Mouse (Mus musculus): Measurements from ENCODE around the gene Deaf1. TPM values are rescaled to one million over a fixed set of nuclear protein-coding genes. Genes with fewer than 3 reads are reported as not detected.

Deaf1 gene
- polyA plus RNA-seq, 1 experiment from 2014 or later: 34.3 TPM

GRCm38 (mm10) chr7:141324686-141325085, 2.8 kb downstream of the Deaf1 start:
- no peak for ATAC-seq (ENCODE audit: insufficient number of reproducible peaks, low FRiP score)

GRCm38 (mm10) chr7:141319446-141319845, 8.0 kb downstream of the Deaf1 start:
- peaks cover 91% of the 10 kb centered on the region for H3K36me3 ChIP-seq

More at GRCm38 (mm10) chr7:141324686-141325085, 2.8 kb downstream of the Deaf1 start:
- H3K4me1 ChIP-seq (replicated peaks): peaks cover 20% of the 10 kb centered on the region
- H3K27ac ChIP-seq (ENCODE audit: poor library complexity, severe bottlenecking): no peak overlapping the region
- WGBS: 81% methylated on average over 1 of the region's 1 CpGs
- H3K4me2 ChIP-seq: no peak overlapping the region
- H3K27me3 ChIP-seq (replicated peaks): no peaks in the 10 kb centered on the region
- H3K36me3 ChIP-seq: peaks cover 42% of the 10 kb centered on the region
- H3K4me3 ChIP-seq: no peak overlapping the region
- no peaks in the 10 kb centered on the region for H3K9me3 ChIP-seq (replicated peaks)
- H3K9ac ChIP-seq: no peak overlapping the region

GRCm38 (mm10) chr7:141317619-141318132, 9.8 kb downstream of the Deaf1 start:
- H3K9me3 ChIP-seq (replicated peaks): no peaks in the 10 kb centered on the region
- H3K36me3 ChIP-seq: peaks cover 91% of the 10 kb centered on the region
- no peak overlapping the region for H3K9ac ChIP-seq
- no peak overlapping the region for H3K4me3 ChIP-seq
- no peak overlapping the region for H3K4me2 ChIP-seq
- no peaks in the 10 kb centered on the region for H3K4me1 ChIP-seq (replicated peaks)
- no peak for ATAC-seq (ENCODE audit: insufficient number of reproducible peaks, low FRiP score)
- no peaks in the 10 kb centered on the region for H3K27me3 ChIP-seq (replicated peaks)
- WGBS: 71% methylated on average over 1 of the region's 1 CpGs
- H3K27ac ChIP-seq (ENCODE audit: poor library complexity, severe bottlenecking): no peak overlapping the region

More at GRCm38 (mm10) chr7:141319446-141319845, 8.0 kb downstream of the Deaf1 start:
- no peaks in the 10 kb centered on the region for H3K9me3 ChIP-seq (replicated peaks)
- no peaks in the 10 kb centered on the region for H3K4me1 ChIP-seq (replicated peaks)
- H3K4me3 ChIP-seq: no peak overlapping the region
- no peak overlapping the region for H3K9ac ChIP-seq
- no peaks in the 10 kb centered on the region for H3K27me3 ChIP-seq (replicated peaks)
- no peak for ATAC-seq (ENCODE audit: insufficient number of reproducible peaks, low FRiP score)
- H3K4me2 ChIP-seq: no peak overlapping the region
- H3K27ac ChIP-seq (ENCODE audit: poor library complexity, severe bottlenecking): no peak overlapping the region
- WGBS: 84% methylated on average over 2 of the region's 2 CpGs

GRCm38 (mm10) chr7:141315974-141316373, 11.5 kb downstream of the Deaf1 start:
- WGBS: 82% methylated on average over 5 of the region's 5 CpGs
- no peak for ATAC-seq (ENCODE audit: insufficient number of reproducible peaks, low FRiP score)
- no peak overlapping the region for H3K4me2 ChIP-seq
- H3K9me3 ChIP-seq (replicated peaks): no peaks in the 10 kb centered on the region
- no peak overlapping the region for H3K9ac ChIP-seq
- no peaks in the 10 kb centered on the region for H3K27me3 ChIP-seq (replicated peaks)
- H3K4me3 ChIP-seq: no peak overlapping the region
- no peaks in the 10 kb centered on the region for H3K4me1 ChIP-seq (replicated peaks)
- peaks cover 90% of the 10 kb centered on the region for H3K36me3 ChIP-seq
- H3K27ac ChIP-seq (ENCODE audit: poor library complexity, severe bottlenecking): no peak overlapping the region

- no peak overlapping the region for H3K4me2 ChIP-seq
- H3K27ac ChIP-seq (ENCODE audit: poor library complexity, severe bottlenecking): no peak overlapping the region
- no peaks in the 10 kb centered on the region for H3K9me3 ChIP-seq (replicated peaks)
- no peak overlapping the region for H3K4me3 ChIP-seq
- no peak overlapping the region for H3K9ac ChIP-seq
- peaks cover 91% of the 10 kb centered on the region for H3K36me3 ChIP-seq
- 79% methylated on average over 8 of the region's 8 CpGs for WGBS
- ATAC-seq (ENCODE audit: insufficient number of reproducible peaks, low FRiP score): no peak
- no peaks in the 10 kb centered on the region for H3K4me1 ChIP-seq (replicated peaks)
- H3K27me3 ChIP-seq (replicated peaks): no peaks in the 10 kb centered on the region
Measured at GRCm38 (mm10) chr7:141315076-141315475, 12.4 kb downstream of the Deaf1 start.

GRCm38 (mm10) chr7:141314416-141314815, 13.1 kb downstream of the Deaf1 start:
- no peak overlapping the region for H3K27ac ChIP-seq (ENCODE audit: poor library complexity, severe bottlenecking)
- H3K27me3 ChIP-seq (replicated peaks): no peaks in the 10 kb centered on the region
- H3K4me2 ChIP-seq: no peak overlapping the region
- peaks cover 95% of the 10 kb centered on the region for H3K36me3 ChIP-seq
- WGBS: 87% methylated on average over 2 of the region's 2 CpGs
- no peak overlapping the region for H3K9ac ChIP-seq
- no peak overlapping the region for H3K4me3 ChIP-seq
- ATAC-seq (ENCODE audit: insufficient number of reproducible peaks, low FRiP score): no peak
- H3K4me1 ChIP-seq (replicated peaks): no peaks in the 10 kb centered on the region
- H3K9me3 ChIP-seq (replicated peaks): no peaks in the 10 kb centered on the region

GRCm38 (mm10) chr7:141304537-141304936, 23.0 kb downstream of the Deaf1 start:
- no peak for ATAC-seq (ENCODE audit: insufficient number of reproducible peaks, low FRiP score)
- Histone ChIP-seq H3K36me3 (peaks cover 90% of the 10 kb centered on the region), H3K27ac (ENCODE audit: poor library complexity, severe bottlenecking) (no peak overlapping the region), H3K4me2 (no peak overlapping the region), H3K27me3 (replicated peaks) (no peaks in the 10 kb centered on the region), H3K4me3 (no peak overlapping the region), H3K9ac (no peak overlapping the region), H3K9me3 (replicated peaks) (no peaks in the 10 kb centered on the region), H3K4me1 (replicated peaks) (no peaks in the 10 kb centered on the region)
- WGBS: 89% methylated on average over 4 of the region's 4 CpGs

GRCm38 (mm10) chr7:141302702-141303268, 24.7 kb downstream of the Deaf1 start:
- Histone ChIP-seq H3K9me3 (replicated peaks) (no peaks in the 10 kb centered on the region), H3K27me3 (replicated peaks) (no peaks in the 10 kb centered on the region), H3K4me2 (no peak overlapping the region), H3K27ac (ENCODE audit: poor library complexity, severe bottlenecking) (no peak overlapping the region), H3K9ac (no peak overlapping the region), H3K4me1 (replicated peaks) (no peaks in the 10 kb centered on the region), H3K4me3 (no peak overlapping the region), H3K36me3 (peaks cover 82% of the 10 kb centered on the region)
- no peak for ATAC-seq (ENCODE audit: insufficient number of reproducible peaks, low FRiP score)
- WGBS: 95% methylated on average over 1 of the region's 1 CpGs

GRCm38 (mm10) chr7:141301386-141301785, 26.1 kb downstream of the Deaf1 start:
- Histone ChIP-seq H3K4me2 (no peak overlapping the region), H3K9me3 (replicated peaks) (no peaks in the 10 kb centered on the region), H3K27me3 (replicated peaks) (peaks cover under 1% of the 10 kb centered on the region; the same call in 1 of the 2 replicates), H3K9ac (no peak overlapping the region), H3K27ac (ENCODE audit: poor library complexity, severe bottlenecking) (no peak overlapping the region), H3K4me3 (no peak overlapping the region), H3K4me1 (replicated peaks) (no peaks in the 10 kb centered on the region), H3K36me3 (peaks cover 81% of the 10 kb centered on the region)
- 91% methylated on average over 9 of the region's 9 CpGs for WGBS
- no peak for ATAC-seq (ENCODE audit: insufficient number of reproducible peaks, low FRiP score)

- Histone ChIP-seq H3K4me3 (no peak overlapping the region), H3K9me3 (replicated peaks) (no peaks in the 10 kb centered on the region), H3K36me3 (peaks cover 60% of the 10 kb centered on the region), H3K27ac (ENCODE audit: poor library complexity, severe bottlenecking) (no peak overlapping the region), H3K4me1 (replicated peaks) (peaks cover 9% of the 10 kb centered on the region), H3K4me2 (no peak overlapping the region), H3K9ac (no peak overlapping the region), H3K27me3 (replicated peaks) (peaks cover 22% of the 10 kb centered on the region)
- WGBS: 93% methylated on average over 8 of the region's 8 CpGs
- ATAC-seq (ENCODE audit: insufficient number of reproducible peaks, low FRiP score): no peak
Measured at GRCm38 (mm10) chr7:141299175-141299574, 28.3 kb downstream of the Deaf1 start.

GRCm38 (mm10) chr7:141297926-141298650, 29.4 kb downstream of the Deaf1 start:
- Histone ChIP-seq H3K27ac (ENCODE audit: poor library complexity, severe bottlenecking) (no peak overlapping the region), H3K27me3 (replicated peaks) (peaks cover 33% of the 10 kb centered on the region), H3K36me3 (peaks cover 50% of the 10 kb centered on the region), H3K9ac (no peak overlapping the region), H3K4me2 (no peak overlapping the region), H3K4me1 (replicated peaks) (peaks cover 19% of the 10 kb centered on the region), H3K9me3 (replicated peaks) (no peaks in the 10 kb centered on the region), H3K4me3 (no peak overlapping the region)
- 64% methylated on average over 3 of the region's 3 CpGs for WGBS
- ATAC-seq (ENCODE audit: insufficient number of reproducible peaks, low FRiP score): no peak
